Mouse (Mus musculus) brain, embryonic 14.5 days (tissue): ENCODE results near the gene Six5.

Experiments used
- CTCF ChIP-seq: fragments of 200-500 bp; IDR thresholded peaks from 2 replicates; pipeline ENCODE4 v1.5.1; 2012; ENCODE audit warnings: inconsistent platforms, mild to moderate bottlenecking, moderate library complexity, borderline replicate concordance; ENCODE audit not compliant: insufficient read depth, insufficient read length; ENCODE audit errors: extremely low read depth
- POLR2A ChIP-seq: fragments of 200-500 bp; IDR thresholded peaks from 2 replicates; pipeline ENCODE4 v1.6.1; 2012; ENCODE audit warnings: mild to moderate bottlenecking, inconsistent platforms, borderline replicate concordance; ENCODE audit not compliant: poor library complexity, insufficient read depth, insufficient read length, severe bottlenecking; ENCODE audit errors: extremely low read depth

GRCm38 (mm10) chr7:19074494-19074893 is 19.9 kb upstream of the Six5 start:
- no peak for TF ChIP-seq POLR2A
- no peak for TF ChIP-seq CTCF
